Mouse (Mus musculus): ENCODE data around the gene Zbtb8os. TPM values are rescaled to one million over a fixed set of nuclear protein-coding genes. Genes with fewer than 3 reads are reported as not detected.

Gene Zbtb8os
- total RNA-seq (2014; rRNA removed) (4.3 and 5.7 TPM in 2 replicates), polyA plus RNA-seq (2015; fragmentation: Nextera tagmentation; extraction: Ambion mirVana) (23.5 and 27.4 TPM in 2 replicates)

- WGBS: under 1% methylated on average over 73 of the region's 73 CpGs
- Histone ChIP-seq H3K4me2 (ENCODE audit: low read depth, low read length) (peak within 1 kb of the TSS; percentile 94), H3K27me3 (ENCODE audit: insufficient read depth, low read length) (no peaks in the 10 kb centered on the region), H3K36me3 (ENCODE audit: insufficient read depth, low read length) (no peaks in the 10 kb centered on the region), H3K27ac (peak within 1 kb of the TSS; percentile 99), H3K4me3 (ENCODE audit: low read length) (peak within 1 kb of the TSS; percentile 95), H3K9ac (replicated peaks; ENCODE audit: low read length) (peak within 1 kb of the TSS; percentile 98), H3K4me1 (ENCODE audit: insufficient read depth, low read length) (peaks cover 13% of the 10 kb centered on the region; the same call in 1 of the 2 replicates), H3K9me3 (ENCODE audit: low read length) (no peaks in the 10 kb centered on the region)
- ATAC-seq (peak; percentile 99), DNase-seq (ENCODE audit: low spot score) (peak; percentile 100)
- TF ChIP-seq CTCF (IDR thresholded peaks at IDR 0.05; ENCODE audit: low read depth): peak; percentile 23; the same call in 1 of the 2 replicates
These were observed at the start of gene Zbtb8os, which contains the start of gene Rbbp4 for GRCm38 (mm10) chr4:129335216-129336074. TSS of gene Zbtb8os (plus strand) at chr4:129335695. TSS of gene Rbbp4 (minus strand) at chr4:129335370.

- 41% methylated on average over 5 of the region's 5 CpGs for WGBS
- peaks cover 3% of the 10 kb centered on the region; the same call in 1 of the 2 replicates for H3K4me1 ChIP-seq (ENCODE audit: insufficient read depth, low read length)
- H3K36me3 ChIP-seq (ENCODE audit: insufficient read depth, low read length): no peaks in the 10 kb centered on the region
- ATAC-seq: peak; percentile 59
- no peak for TF ChIP-seq CTCF (IDR thresholded peaks at IDR 0.05; ENCODE audit: low read depth)
- no peaks in the 10 kb centered on the region for H3K27me3 ChIP-seq (ENCODE audit: insufficient read depth, low read length)
- H3K9ac ChIP-seq (replicated peaks; ENCODE audit: low read length): no peak overlapping the region
- no peaks in the 10 kb centered on the region for H3K9me3 ChIP-seq (ENCODE audit: low read length)
- H3K4me3 ChIP-seq (ENCODE audit: low read length): no peak overlapping the region
- peak overlapping the region; percentile 91 for H3K4me2 ChIP-seq (ENCODE audit: low read depth, low read length)
- no peak overlapping the region for H3K27ac ChIP-seq
- no peak for DNase-seq (ENCODE audit: low spot score)
These were observed 49.4 kb upstream of the Zbtb8os start for GRCm38 (mm10) chr4:129286001-129286682.

- H3K4me1 ChIP-seq (ENCODE audit: insufficient read depth, low read length): peaks cover 3% of the 10 kb centered on the region; the same call in 1 of the 2 replicates
- 3% methylated on average over 27 of the region's 28 CpGs for WGBS
- H3K4me3 ChIP-seq (ENCODE audit: low read length): peak overlapping the region; percentile 51
- no peaks in the 10 kb centered on the region for H3K36me3 ChIP-seq (ENCODE audit: insufficient read depth, low read length)
- ATAC-seq: peak; percentile 62
- no peaks in the 10 kb centered on the region for H3K9me3 ChIP-seq (ENCODE audit: low read length)
- DNase-seq (ENCODE audit: low spot score): peak; percentile 50
- H3K27me3 ChIP-seq (ENCODE audit: insufficient read depth, low read length): no peaks in the 10 kb centered on the region
- H3K27ac ChIP-seq: no peak overlapping the region
- peak overlapping the region; percentile 56 for H3K9ac ChIP-seq (replicated peaks; ENCODE audit: low read length)
- peak overlapping the region; percentile 91 for H3K4me2 ChIP-seq (ENCODE audit: low read depth, low read length)
- peak; percentile 57 for TF ChIP-seq CTCF (IDR thresholded peaks at IDR 0.05; ENCODE audit: low read depth)
These were observed 48.6 kb upstream of the Zbtb8os start for GRCm38 (mm10) chr4:129286683-129287471.

GRCm38 (mm10) chr4:129287472-129287981 is 48.0 kb upstream of the Zbtb8os start, which contains the start of gene Sync:
TSS of gene Sync (plus strand) at chr4:129287617.
- peak; percentile 40 for DNase-seq (ENCODE audit: low spot score)
- H3K27me3 ChIP-seq (ENCODE audit: insufficient read depth, low read length): no peaks in the 10 kb centered on the region
- peak; percentile 48; the same call in 1 of the 2 replicates for ATAC-seq
- under 1% methylated on average over 48 of the region's 53 CpGs for WGBS
- no peak for TF ChIP-seq CTCF (IDR thresholded peaks at IDR 0.05; ENCODE audit: low read depth)
- H3K4me1 ChIP-seq (ENCODE audit: insufficient read depth, low read length): peaks cover 3% of the 10 kb centered on the region; the same call in 1 of the 2 replicates
- H3K4me3 ChIP-seq (ENCODE audit: low read length): peak within 1 kb of the TSS; percentile 51
- H3K9ac ChIP-seq (replicated peaks; ENCODE audit: low read length): peak within 1 kb of the TSS; percentile 56
- no peaks in the 10 kb centered on the region for H3K9me3 ChIP-seq (ENCODE audit: low read length)
- no peaks in the 10 kb centered on the region for H3K36me3 ChIP-seq (ENCODE audit: insufficient read depth, low read length)
- H3K4me2 ChIP-seq (ENCODE audit: low read depth, low read length): peak within 1 kb of the TSS; percentile 91
- no peak within 1 kb of the TSS for H3K27ac ChIP-seq

GRCm38 (mm10) chr4:129288067-129288466 is 47.4 kb upstream of the Zbtb8os start:
- Histone ChIP-seq H3K27ac (no peak overlapping the region), H3K36me3 (ENCODE audit: insufficient read depth, low read length) (no peaks in the 10 kb centered on the region), H3K4me2 (ENCODE audit: low read depth, low read length) (peak overlapping the region; percentile 91), H3K27me3 (ENCODE audit: insufficient read depth, low read length) (no peaks in the 10 kb centered on the region), H3K4me1 (ENCODE audit: insufficient read depth, low read length) (peaks cover 3% of the 10 kb centered on the region; the same call in 1 of the 2 replicates), H3K4me3 (ENCODE audit: low read length) (peak overlapping the region; percentile 51), H3K9me3 (ENCODE audit: low read length) (no peaks in the 10 kb centered on the region), H3K9ac (replicated peaks; ENCODE audit: low read length) (no peak overlapping the region)
- ATAC-seq (no peak), DNase-seq (ENCODE audit: low spot score) (no peak)
- WGBS: 37% methylated on average over 3 of the region's 3 CpGs
- no peak for TF ChIP-seq CTCF (IDR thresholded peaks at IDR 0.05; ENCODE audit: low read depth)

GRCm38 (mm10) chr4:129289671-129290070 is 45.8 kb upstream of the Zbtb8os start:
- H3K4me2 ChIP-seq (ENCODE audit: low read depth, low read length): no peak overlapping the region
- no peaks in the 10 kb centered on the region for H3K9me3 ChIP-seq (ENCODE audit: low read length)
- H3K27me3 ChIP-seq (ENCODE audit: insufficient read depth, low read length): no peaks in the 10 kb centered on the region
- 92% methylated on average over 8 of the region's 8 CpGs for WGBS
- no peak for DNase-seq (ENCODE audit: low spot score)
- no peaks in the 10 kb centered on the region for H3K36me3 ChIP-seq (ENCODE audit: insufficient read depth, low read length)
- no peak overlapping the region for H3K27ac ChIP-seq
- no peak overlapping the region for H3K4me3 ChIP-seq (ENCODE audit: low read length)
- H3K4me1 ChIP-seq (ENCODE audit: insufficient read depth, low read length): peaks cover 3% of the 10 kb centered on the region; the same call in 1 of the 2 replicates
- no peak overlapping the region for H3K9ac ChIP-seq (replicated peaks; ENCODE audit: low read length)
- ATAC-seq: no peak
- no peak for TF ChIP-seq CTCF (IDR thresholded peaks at IDR 0.05; ENCODE audit: low read depth)

All from hindbrain, postnatal 0 days (tissue).